Mouse (Mus musculus) induced T-regulatory cell, adult 2 months (primary cell): Measurements from ENCODE around the gene Sntb2.

Experiments
- DNase-seq: peaks from one replicate; pipeline ENCODE4 v3.0.0-alpha.2; 2012; ENCODE audit warnings: low read depth

Gene Sntb2

GRCm38 (mm10) chr8:106929921-106930320 lies 5.6 kb upstream of the Sntb2 start:
- no peak for DNase-seq

DNA sequence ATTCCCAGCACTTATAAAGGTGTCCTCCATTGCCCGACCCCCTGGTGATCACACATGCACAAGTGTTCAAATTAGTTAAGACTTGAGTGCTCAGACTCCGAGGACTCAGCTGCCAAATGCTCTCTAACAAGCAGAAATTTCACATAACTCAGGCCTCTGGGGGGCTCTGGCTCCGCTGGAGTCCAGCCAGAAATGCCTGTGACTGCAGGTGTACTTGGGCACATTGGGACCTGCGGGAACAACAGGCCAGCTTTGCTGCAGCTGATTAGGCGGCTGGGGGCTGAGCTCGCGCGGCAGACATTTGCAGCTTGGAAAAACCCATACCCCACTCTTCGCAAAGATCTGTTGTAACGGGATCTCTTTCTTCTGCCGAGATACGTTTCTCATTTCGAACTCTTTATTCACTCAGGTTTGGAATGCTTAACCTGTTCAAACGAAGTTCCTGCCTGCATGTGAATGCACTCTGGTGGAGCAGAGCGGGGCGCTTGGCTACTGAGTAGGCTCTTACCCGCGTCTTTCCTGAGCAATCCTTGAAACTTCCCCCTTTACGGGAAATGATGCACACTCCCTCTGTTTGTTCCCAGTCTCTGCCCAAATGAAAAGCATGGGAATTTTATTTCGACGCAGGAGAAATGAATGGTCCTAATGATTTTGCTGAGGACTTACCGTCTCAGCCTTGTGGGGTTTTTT lies 3.0 kb upstream of the Sntb2 start:
- peak; percentile 20 for DNase-seq

DNA sequence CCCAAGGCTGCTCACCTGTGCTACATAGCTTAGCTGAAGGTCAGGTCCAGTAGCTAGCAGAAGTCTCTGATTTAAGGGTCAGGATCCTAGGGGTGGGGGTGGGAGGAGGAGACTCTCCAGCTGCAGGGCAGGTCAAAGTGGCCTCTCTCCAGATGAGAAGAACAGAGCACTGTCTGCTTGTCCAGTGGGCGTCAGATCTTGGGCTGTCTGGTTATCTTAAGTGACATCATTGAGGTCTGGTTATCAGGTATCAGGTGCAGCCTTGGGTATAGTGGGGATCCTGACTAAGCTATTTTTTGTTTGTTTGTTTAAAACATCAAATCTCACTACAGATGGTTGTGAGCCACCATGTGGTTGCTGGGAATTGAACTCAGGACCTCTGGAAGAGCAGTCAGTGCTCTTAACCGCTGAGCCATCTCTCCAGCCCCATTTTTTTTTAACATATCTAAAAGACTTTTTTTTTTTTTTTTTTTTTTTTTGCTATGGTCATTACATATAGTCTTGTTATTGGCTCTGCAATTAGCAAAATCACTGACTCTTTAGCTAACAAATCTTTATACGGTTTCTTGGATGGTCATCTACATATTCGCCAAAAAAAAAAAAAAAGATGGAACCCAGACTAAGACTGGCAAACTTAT lies 1.9 kb upstream of the Sntb2 start:
- DNase-seq = peak; percentile 29

GRCm38 (mm10) chr8:106934226-106934977 lies 1.1 kb upstream of the Sntb2 start:
- DNase-seq = peak; percentile 64

- peak; percentile 67 for DNase-seq
These were observed 438 bp downstream of the Sntb2 start for GRCm38 (mm10) chr8:106935899-106936477.

- DNase-seq = peak; percentile 52
These were observed 1.0 kb downstream of the Sntb2 start for GRCm38 (mm10) chr8:106936478-106937051.

DNA sequence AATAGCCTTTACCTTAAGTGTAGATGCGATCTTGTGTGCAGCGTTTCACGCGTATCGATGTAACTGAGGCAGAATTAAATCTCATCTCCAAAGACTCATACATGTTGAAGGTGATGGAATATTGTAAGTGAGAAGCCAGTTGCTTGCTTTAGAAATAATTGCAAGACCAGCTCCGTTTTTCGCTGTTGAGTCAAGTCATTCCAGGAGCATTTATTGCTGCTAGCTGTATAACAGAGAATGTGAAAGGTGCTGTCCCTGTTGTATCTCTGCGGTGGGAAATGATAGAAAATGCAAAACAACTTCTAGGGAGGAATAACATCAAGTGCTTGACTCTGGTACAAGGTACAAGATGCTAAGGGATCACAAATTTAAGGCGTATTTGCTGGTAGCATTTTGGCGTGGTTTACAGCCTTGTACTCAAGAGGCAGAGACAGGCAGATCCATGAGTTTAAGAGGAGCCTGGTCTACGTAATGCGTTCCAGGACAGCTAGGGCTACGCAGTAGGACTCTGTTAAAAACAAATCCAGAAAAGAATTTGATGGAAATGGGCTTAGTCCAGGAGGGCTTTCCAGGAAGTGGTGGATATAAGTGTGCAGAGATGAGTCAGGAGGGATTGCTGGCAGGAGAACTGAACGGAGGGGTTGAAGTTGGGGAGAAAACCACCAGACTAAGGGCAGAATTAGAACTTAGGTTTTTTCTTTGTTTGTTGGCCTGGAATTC lies 1.7 kb downstream of the Sntb2 start:
- DNase-seq = peak; percentile 74

DNA sequence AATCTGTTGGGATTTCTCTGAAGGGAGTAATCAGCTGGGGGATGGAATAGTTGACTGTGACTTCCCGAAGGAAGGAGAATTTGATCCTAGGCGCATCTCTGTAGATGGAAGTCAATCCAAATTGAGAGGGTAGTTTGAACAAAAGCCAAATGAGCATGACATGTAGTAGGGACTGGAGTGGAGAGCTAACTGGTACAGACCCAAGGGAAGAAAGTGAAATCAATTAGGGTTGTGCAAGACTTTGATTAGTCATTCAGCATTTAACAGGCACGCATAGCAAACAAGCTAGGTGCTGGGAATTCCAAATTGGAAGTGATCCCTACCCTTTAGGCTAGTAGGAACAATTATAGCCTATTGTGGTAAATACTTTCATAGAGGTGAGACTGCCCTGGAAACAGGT lies 6.3 kb downstream of the Sntb2 start:
- no peak for DNase-seq

GRCm38 (mm10) chr8:106943874-106944418 lies 8.4 kb downstream of the Sntb2 start:
- DNase-seq = no peak

- DNase-seq = no peak
These were observed 9.2 kb downstream of the Sntb2 start for GRCm38 (mm10) chr8:106944756-106945155.

DNA sequence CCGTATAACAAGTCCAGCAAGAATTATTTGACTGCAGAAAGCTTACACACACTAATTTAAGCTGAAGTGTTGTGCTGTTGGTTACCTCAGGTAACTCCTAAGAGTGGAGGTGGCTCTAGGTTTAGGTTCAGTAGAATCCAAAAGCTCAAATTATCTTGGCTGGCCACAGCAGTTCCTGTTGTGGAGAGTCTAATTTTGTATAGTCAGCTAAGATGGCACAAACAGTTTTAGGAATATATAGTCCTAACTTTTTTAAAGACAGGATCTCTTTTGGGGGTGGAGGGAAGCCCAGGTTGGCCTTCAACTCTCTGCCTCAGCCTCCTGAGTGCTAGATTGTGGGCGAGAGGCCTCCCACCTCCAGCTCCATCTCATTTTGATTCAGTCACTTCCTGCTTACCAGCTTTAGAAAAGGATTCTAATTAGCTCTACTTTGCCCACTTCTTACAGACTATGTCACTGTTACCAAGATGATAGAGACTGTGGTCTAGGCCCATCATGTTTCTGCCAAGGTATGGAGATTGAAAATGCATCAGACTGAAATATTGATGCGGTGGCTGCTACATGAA lies 13.2 kb downstream of the Sntb2 start:
- DNase-seq = peak; percentile 42

- DNase-seq = no peak
These were observed 16.2 kb downstream of the Sntb2 start for GRCm38 (mm10) chr8:106951707-106952106.

DNA sequence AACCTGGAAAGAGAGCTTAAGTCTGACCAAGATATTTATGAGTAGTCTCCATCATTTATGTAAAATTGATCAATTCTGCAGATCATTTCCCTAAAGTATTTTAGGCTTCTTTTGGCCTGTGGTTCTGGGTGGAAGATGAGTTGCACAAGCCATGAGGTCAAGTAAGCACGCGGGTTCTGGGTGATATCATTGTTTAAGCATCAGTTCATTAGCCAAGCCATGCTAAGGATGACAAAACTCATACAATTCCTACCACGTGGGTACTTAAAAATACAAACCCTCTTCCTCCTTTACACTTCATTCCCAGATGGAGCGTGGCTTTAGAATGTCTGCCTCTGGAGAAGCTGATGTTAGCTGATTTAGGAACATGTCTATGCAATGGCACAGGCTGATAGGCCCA lies 18.0 kb downstream of the Sntb2 start:
- no peak for DNase-seq

DNA sequence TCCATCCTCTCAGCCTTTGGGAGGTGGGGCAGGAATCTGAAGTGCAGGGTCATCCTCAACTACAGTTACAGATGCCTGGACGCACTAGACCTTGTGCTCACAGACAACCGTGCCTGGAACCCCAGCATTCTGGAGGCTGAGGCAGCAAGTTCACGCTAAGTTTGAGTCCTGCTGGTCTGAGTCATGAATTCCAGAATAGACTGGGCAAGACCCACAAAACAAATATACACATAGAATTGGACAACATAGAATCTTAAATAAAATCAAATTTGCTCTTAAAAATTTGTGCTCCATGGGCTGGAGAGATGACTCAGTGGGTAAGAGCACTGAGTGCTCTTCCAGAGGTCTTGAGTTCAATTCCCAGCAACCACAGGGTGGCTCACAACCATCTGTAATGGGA lies 21.5 kb downstream of the Sntb2 start:
- no peak for DNase-seq

- DNase-seq = no peak
These were observed 22.7 kb downstream of the Sntb2 start for GRCm38 (mm10) chr8:106958212-106958611.

DNA sequence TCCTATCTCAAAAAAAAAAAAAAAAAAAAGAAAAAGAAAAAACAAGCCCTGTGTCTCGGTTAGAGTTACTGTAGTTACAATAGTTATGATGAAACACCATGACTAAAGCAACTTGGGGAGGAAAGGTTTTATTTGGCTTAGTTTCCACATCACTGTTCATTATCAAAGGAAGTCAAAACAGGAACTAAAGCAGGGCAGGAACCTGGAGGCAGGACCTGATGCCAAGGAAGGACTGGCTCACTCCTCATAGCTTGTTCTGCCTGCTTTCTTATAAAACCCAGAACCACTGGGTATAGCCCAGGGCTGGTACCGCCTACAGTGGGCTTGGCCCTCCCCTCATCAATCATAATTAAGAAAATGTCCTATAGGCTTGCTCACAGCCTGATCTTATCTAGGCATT lies 24.1 kb downstream of the Sntb2 start:
- DNase-seq = no peak

- no peak for DNase-seq
These were observed 26.8 kb downstream of the Sntb2 start for GRCm38 (mm10) chr8:106962322-106962721.

DNA sequence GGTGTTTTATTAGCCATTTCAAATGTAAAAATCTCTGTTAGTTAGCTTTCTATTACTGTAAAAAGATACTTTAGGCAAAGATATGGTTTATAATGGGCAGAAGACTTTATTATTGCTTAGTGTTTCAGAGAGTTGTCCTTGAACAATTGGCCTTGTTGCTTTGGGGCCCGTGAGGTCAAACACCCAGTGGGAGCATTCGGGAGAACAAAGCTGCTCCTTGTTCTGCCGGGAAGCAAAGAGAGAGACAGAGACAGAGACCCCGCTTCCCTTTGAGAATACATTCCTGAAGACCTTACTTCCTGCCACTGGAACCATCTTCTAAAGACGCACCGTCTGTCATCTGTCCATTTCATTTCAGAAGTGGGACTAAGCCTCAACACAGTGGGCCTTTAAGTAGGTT lies 27.8 kb downstream of the Sntb2 start:
- no peak for DNase-seq

DNA sequence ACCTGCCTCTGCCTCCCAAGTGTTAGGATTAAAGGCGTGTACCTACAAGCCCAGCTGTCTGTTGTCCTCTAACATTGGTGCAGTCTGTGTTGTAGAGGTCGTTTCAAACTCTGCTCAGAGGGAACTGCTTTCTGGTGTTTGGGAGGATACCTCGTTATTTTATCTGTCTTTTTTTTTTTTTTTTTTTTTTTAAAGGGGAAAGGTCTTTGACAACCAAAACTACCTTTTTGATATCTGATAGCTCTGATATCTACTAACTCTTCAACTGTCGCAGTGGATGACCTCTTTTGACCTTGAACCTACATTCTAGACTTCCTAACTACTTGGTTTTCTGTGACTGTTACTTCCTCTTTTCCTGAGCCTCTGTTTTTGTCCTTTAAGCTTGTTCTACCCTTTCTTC lies 29.0 kb downstream of the Sntb2 start:
- no peak for DNase-seq

DNA sequence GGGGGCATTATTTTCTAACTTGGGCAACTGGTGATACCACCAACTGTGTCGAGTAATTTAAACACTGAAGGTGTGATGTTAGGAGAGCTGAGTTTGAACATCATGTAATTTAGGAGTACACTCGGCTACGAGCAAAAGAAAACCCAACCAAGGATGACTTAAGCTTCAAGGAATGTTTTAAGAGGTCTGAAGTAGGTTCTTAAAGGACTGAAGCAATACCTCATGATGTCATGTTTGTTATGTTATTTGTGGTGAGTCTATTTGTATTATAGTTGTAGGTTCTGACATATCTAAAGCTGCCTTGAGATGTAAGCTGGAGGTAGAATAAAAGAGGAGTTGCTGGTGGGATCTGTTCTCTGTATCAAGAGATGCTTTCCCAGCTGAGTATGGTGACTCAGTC lies 34.4 kb downstream of the Sntb2 start:
- no peak for DNase-seq

DNA sequence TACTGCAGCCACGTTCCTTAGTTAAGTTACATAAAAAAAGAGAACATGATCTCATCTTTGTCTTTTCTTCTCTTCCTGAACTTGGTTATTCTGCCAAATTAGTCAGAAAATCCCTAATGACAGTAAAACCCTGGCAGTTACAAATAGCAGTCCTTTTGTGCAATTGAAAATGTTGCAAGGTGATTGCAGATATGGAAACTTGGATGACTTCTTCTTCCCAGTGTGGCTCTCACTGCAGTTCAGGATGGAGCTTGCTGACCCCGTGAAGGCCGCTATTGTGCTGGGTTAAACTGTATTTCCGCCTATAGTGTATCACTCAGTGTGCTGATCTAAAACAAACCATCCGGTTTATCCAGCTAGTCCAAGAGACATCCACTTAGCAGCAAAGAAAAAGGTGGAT lies 36.4 kb downstream of the Sntb2 start:
- no peak for DNase-seq
